Comparison of ENCODE assay signal across 8 mouse cellular contexts in genomic region chr17:74394855-74395254, GRCm38 (mm10). TPM values are rescaled to one million over a fixed set of nuclear protein-coding genes. Genes with fewer than 3 reads are reported as not detected.
DNase-seq lines count a peak whose midpoint lies in the region; ATAC-seq and TF ChIP-seq lines count a peak whose summit lies in the region.

No protein-coding gene starts in this region.

- H3K36me3 ChIP-seq in embryonic facial prominence, embryonic 11.5 days (replicated peaks; ENCODE audit: control insufficient read depth, insufficient read depth, low read depth, low read length): no peaks in the 10 kb centered on the region; the same call in 1 of the 2 replicates

- peak overlapping the region; percentile 82 for H3K4me3 ChIP-seq in cerebellum, adult 2 months (replicated peaks; ENCODE audit: insufficient read depth, low read depth, low read length)
- H3K4me3 ChIP-seq in embryonic facial prominence, embryonic 11.5 days (ENCODE audit: low read depth, low read length): peak overlapping the region; percentile 93

- TF ChIP-seq CTCF in cerebellum, adult 2 months (IDR thresholded peaks at IDR 0.05; ENCODE audit: borderline replicate concordance, insufficient read depth, low read depth, low read length): no peak

- peak overlapping the region; percentile 95 for H3K9ac ChIP-seq in embryonic facial prominence, embryonic 11.5 days (replicated peaks; ENCODE audit: low read length)

- H3K27me3 ChIP-seq in cerebellum, adult 2 months (ENCODE audit: control insufficient read depth, insufficient read depth, low read length): no peaks in the 10 kb centered on the region
- no peaks in the 10 kb centered on the region for H3K27me3 ChIP-seq in embryonic facial prominence, embryonic 11.5 days (ENCODE audit: control insufficient read depth, insufficient read depth, low read length)

- H3K27ac ChIP-seq in cerebellum, adult 2 months (ENCODE audit: insufficient read depth, low read length): no peak overlapping the region
- H3K27ac ChIP-seq in embryonic facial prominence, embryonic 11.5 days (replicated peaks; ENCODE audit: low read depth, low read length): no peak overlapping the region

- H3K9me3 ChIP-seq in embryonic facial prominence, embryonic 11.5 days (replicated peaks; ENCODE audit: control insufficient read depth, low read length): no peaks in the 10 kb centered on the region

- ATAC-seq in embryonic facial prominence, embryonic 11.5 days (replicated peaks; ENCODE audit: insufficient number of reproducible peaks, low FRiP score, low TSS enrichment, low read depth): 0 out of 2 replicates have a peak, but pooled peaks have one; percentile 18
- peak; percentile 27 for ATAC-seq in inflammation-experienced regulatory T-cells, adult 6 months
- ATAC-seq in megakaryocyte, adult 5-6 weeks (ENCODE audit: poor library complexity, severe bottlenecking): peak; percentile 25

- WGBS in cerebellum, adult 2 months: 25% methylated on average over 16 of the region's 16 CpGs
- 29% methylated on average over 16 of the region's 16 CpGs for WGBS in embryonic facial prominence, embryonic 11.5 days

- DNase-seq in cerebellum, adult 2 months: peak in 1 of 2 experiments; percentile 26
- DNase-seq in cerebellum, adult 8-10 months: no peak
- DNase-seq in B cell, adult 2 months: peak; percentile 23 to 32
- DNase-seq in embryonic facial prominence, embryonic 11.5 days (ENCODE audit: low spot score): peak; percentile 11
- DNase-seq in thymus, postnatal 36 days: peak; percentile 4 to 14
- DNase-seq in urinary bladder, postnatal 10 days (ENCODE audit: low spot score): no peak

- peak overlapping the region; percentile 30 for H3K4me2 ChIP-seq in embryonic facial prominence, embryonic 11.5 days (ENCODE audit: low read depth, low read length)

- 0 out of 2 replicates have a peak, but pooled peaks cover 2% of the 10 kb centered on the region for H3K4me1 ChIP-seq in cerebellum, adult 2 months (ENCODE audit: control insufficient read depth, insufficient read depth, low read length)
- H3K4me1 ChIP-seq in embryonic facial prominence, embryonic 11.5 days (ENCODE audit: control insufficient read depth, insufficient read depth, low read length): no peaks in the 10 kb centered on the region

- no peak for TF ChIP-seq POLR2A in cerebellum, adult 2 months (IDR thresholded peaks at IDR 0.05; ENCODE audit: borderline replicate concordance, insufficient read depth, low read length)

RNA-seq across cellular contexts. Expression of gene Slc30a6, which starts 0.6 kb away (rescaled TPM):
- polyA plus RNA-seq in cerebellum, adult 2 months (2012; rRNA removed): 23.0 and 24.8 TPM in 2 replicates
- 34.4 and 36.6 TPM in 2 replicates for polyA plus RNA-seq in embryonic facial prominence, embryonic 11.5 days (2014; fragmentation: Nextera tagmentation; extraction: Ambion mirVana)
- polyA plus RNA-seq in inflammation-experienced regulatory T-cells, adult 6 months (2017; shearing (Covaris generic)): 10 to 100 TPM; 27.6 to 31.2 (median 30.9) TPM
- total RNA-seq in megakaryocyte, adult 5-6 weeks (2015): 14.1 and 15.9 TPM in 2 replicates
- 7.8 and 12.2 TPM in 2 replicates for total RNA-seq in megakaryocyte, adult 5-6 weeks (2017)

RNA-seq across cellular contexts. Expression of gene Spast, which starts 56.1 kb away (rescaled TPM):
- polyA plus RNA-seq in cerebellum, adult 2 months (2012; rRNA removed): 24.4 and 24.6 TPM in 2 replicates
- polyA plus RNA-seq in embryonic facial prominence, embryonic 11.5 days (2014; fragmentation: Nextera tagmentation; extraction: Ambion mirVana): 34.1 and 41.3 TPM in 2 replicates
- 10 to 100 TPM in 2 of 3 experiments, 1 to 10 TPM in 1; 8.6 to 12.0 (median 11.1) TPM for polyA plus RNA-seq in inflammation-experienced regulatory T-cells, adult 6 months (2017; shearing (Covaris generic))
- 24.2 and 26.0 TPM in 2 replicates for total RNA-seq in megakaryocyte, adult 5-6 weeks (2015)
- total RNA-seq in megakaryocyte, adult 5-6 weeks (2017): 38.2 and 39.7 TPM in 2 replicates

Comparison
In these comparisons a context has a peak if more than half of its experiments do, and no peak if none do; other contexts are left out.
1. DNase-seq: peak in B cell, adult 2 months (2 of 2), embryonic facial prominence, embryonic 11.5 days (single experiment) and thymus, postnatal 36 days (2 of 2); none in cerebellum, adult 8-10 months (single experiment) and urinary bladder, postnatal 10 days (single experiment).
2. Peak in every context shown above with its lines, with median percentiles within 50 percentile points of each other: ATAC-seq.